Mouse (Mus musculus) heart, postnatal 0 days (tissue): ENCODE measurements around the gene Lama5. TPM values are rescaled to one million over a fixed set of nuclear protein-coding genes. Genes with fewer than 3 reads are reported as not detected.
A peak's percentile ranks its signal among the peaks of the same experiment; 100 is the strongest.
"Not testable (repeated sequence)": the region's sequence is repeated elsewhere in the genome, so short reads cannot be mapped to it uniquely, and the experiment has no call there.

Source experiments
- ATAC-seq: fragments of 200-750 bp; cut with Nextera tagmentation; 2 replicates; pipeline ENCODE4 v1.8.0; 2017; ENCODE audit warnings: low read depth, moderate number of reproducible peaks, moderate library complexity; ENCODE audit not compliant: insufficient read depth
- DNase-seq: peaks from one replicate; pipeline ENCODE4 v3.0.0-alpha.2; 2016; ENCODE audit warnings: low spot score
- H3K27ac ChIP-seq: fragments of 300-500 bp; sonication (generic); 2 replicates; pipeline ENCODE4 v1.5.1; 2014; ENCODE audit warnings: low read depth, mild to moderate bottlenecking
- H3K27me3 ChIP-seq: fragments of 300-500 bp; sonication (generic); 2 replicates; pipeline ENCODE4 v1.6.1; 2014; ENCODE audit warnings: low read length, mixed read lengths; ENCODE audit not compliant: control insufficient read depth, insufficient read depth
- H3K36me3 ChIP-seq: fragments of 300-500 bp; sonication (generic); replicated peaks from 2 replicates; pipeline ENCODE4 v1.6.1; 2014; ENCODE audit warnings: low read length, mixed read lengths; ENCODE audit not compliant: control insufficient read depth, insufficient read depth
- H3K4me1 ChIP-seq: fragments of 300-500 bp; sonication (generic); 2 replicates; pipeline ENCODE4 v1.6.1; 2014; ENCODE audit warnings: antibody characterized with exemption; ENCODE audit not compliant: control insufficient read depth, insufficient read depth
- H3K4me2 ChIP-seq: fragments of 300-500 bp; sonication (generic); 2 replicates; pipeline ENCODE4 v1.6.1; 2014; ENCODE audit warnings: low read depth, mild to moderate bottlenecking, low read length, moderate library complexity
- H3K4me3 ChIP-seq: fragments of 300-500 bp; sonication (generic); 2 replicates; pipeline ENCODE4 v1.5.1; 2014; ENCODE audit warnings: low read depth, low read length
- H3K9ac ChIP-seq: fragments of 300-500 bp; sonication (generic); replicated peaks from 2 replicates; pipeline ENCODE4 v1.6.1; 2014; ENCODE audit warnings: low read depth, low read length, mixed read lengths
- H3K9me3 ChIP-seq: fragments of 300-500 bp; sonication (generic); replicated peaks from 2 replicates; pipeline ENCODE4 v1.6.1; 2016; ENCODE audit warnings: low read length; ENCODE audit not compliant: control insufficient read depth
- CTCF ChIP-seq: IDR thresholded peaks from 2 replicates; pipeline ENCODE4 v1.5.1; 2016; ENCODE audit warnings: antibody characterized with exemption, control low read depth, low read depth
- EP300 ChIP-seq: IDR thresholded peaks from 2 replicates; pipeline ENCODE4 v1.6.1; 2016; ENCODE audit warnings: antibody characterized with exemption, low read depth
- WGBS: fragments of 180-500 bp; shearing (Covaris S2); extraction: QIAGEN DNeasy Blood & Tissue Kit; methylation state at CpG from one replicate; pipeline ENCODE4 v1.1.7; 2014; 5-methylcytosine and 5-hydroxymethylcytosine counted together
- polyA plus RNA-seq: library from polyadenylated mRNA; unstranded; fragments of >200 nt; fragmentation: Nextera tagmentation; extraction: Ambion mirVana; gene quantifications from 2 replicates; pipeline ENCODE4 v1.2.1, GENCODE M21; 2015
- total RNA-seq: library from RNA; depleted of rRNA; stranded (reverse); fragments of >200 nt; gene quantifications from 2 replicates; pipeline ENCODE4 v1.2.3, GENCODE M21; 2014; ENCODE audit warnings: low replicate concordance

Gene Lama5
- total and polyA plus RNA-seq, 2 experiments from 2014 or later = 16.9 to 95.7 TPM

GRCm38 (mm10) chr2:180261901-180262300, 36.2 kb upstream of the Lama5 start:
- no peaks in the 10 kb centered on the region for H3K27me3 ChIP-seq
- DNase-seq (no peak), ATAC-seq (no peak)
- 79% methylated on average over 7 of the region's 7 CpGs for WGBS
- H3K4me2 ChIP-seq = no peak overlapping the region
- no peak overlapping the region; the same call in 1 of the 2 replicates for H3K9ac ChIP-seq
- H3K27ac ChIP-seq = peak overlapping the region; percentile 82
- no peak overlapping the region for H3K4me3 ChIP-seq
- no peaks in the 10 kb centered on the region for H3K9me3 ChIP-seq
- H3K36me3 ChIP-seq = peaks cover 49% of the 10 kb centered on the region
- no peak for TF ChIP-seq EP300
- no peak for TF ChIP-seq CTCF
- peaks cover 11% of the 10 kb centered on the region for H3K4me1 ChIP-seq

GRCm38 (mm10) chr2:180260610-180261480, 35.2 kb upstream of the Lama5 start:
- H3K9ac ChIP-seq = no peak overlapping the region
- no peak overlapping the region for H3K4me3 ChIP-seq
- 62% methylated on average over 8 of the region's 8 CpGs for WGBS
- no peaks in the 10 kb centered on the region for H3K9me3 ChIP-seq
- no peaks in the 10 kb centered on the region for H3K27me3 ChIP-seq
- H3K36me3 ChIP-seq = peaks cover 38% of the 10 kb centered on the region
- ATAC-seq (no peak), DNase-seq (no peak)
- TF ChIP-seq EP300 (no peak), CTCF (no peak)
- peak overlapping the region; percentile 22; the same call in 1 of the 2 replicates for H3K27ac ChIP-seq
- H3K4me2 ChIP-seq = no peak overlapping the region
- peaks cover 20% of the 10 kb centered on the region for H3K4me1 ChIP-seq

GRCm38 (mm10) chr2:180259826-180260609, 34.4 kb upstream of the Lama5 start:
- H3K4me3 ChIP-seq, DNase-seq, ATAC-seq, H3K27ac ChIP-seq, H3K9me3 ChIP-seq, H3K9ac ChIP-seq, H3K4me2 ChIP-seq, H3K27me3 ChIP-seq: not testable (repeated sequence)
- peaks cover 20% of the 10 kb centered on the region for H3K4me1 ChIP-seq
- peaks cover 36% of the 10 kb centered on the region for H3K36me3 ChIP-seq
- 64% methylated on average over 17 of the region's 17 CpGs for WGBS

GRCm38 (mm10) chr2:180258951-180259484, 33.4 kb upstream of the Lama5 start:
- peaks cover 20% of the 10 kb centered on the region for H3K4me1 ChIP-seq
- not testable (repeated sequence) for H3K27ac ChIP-seq, DNase-seq, H3K9me3 ChIP-seq, H3K4me3 ChIP-seq, H3K27me3 ChIP-seq, H3K9ac ChIP-seq, ATAC-seq, H3K4me2 ChIP-seq
- peaks cover 35% of the 10 kb centered on the region for H3K36me3 ChIP-seq
- 66% methylated on average over 10 of the region's 10 CpGs for WGBS

GRCm38 (mm10) chr2:180257963-180258865, 32.6 kb upstream of the Lama5 start:
- Histone ChIP-seq H3K9ac (peak overlapping the region; percentile 93), H3K4me3 (peak overlapping the region; percentile 98), H3K27ac (peak overlapping the region; percentile 79; the same call in 1 of the 2 replicates), H3K27me3 (no peaks in the 10 kb centered on the region), H3K4me1 (peaks cover 20% of the 10 kb centered on the region), H3K9me3 (no peaks in the 10 kb centered on the region), H3K36me3 (peaks cover 31% of the 10 kb centered on the region), H3K4me2 (peak overlapping the region; percentile 96)
- ATAC-seq (no peak), DNase-seq (no peak)
- no peak for TF ChIP-seq EP300
- no peak for TF ChIP-seq CTCF
- 51% methylated on average over 11 of the region's 11 CpGs for WGBS
